Mouse (Mus musculus) forebrain, embryonic 16.5 days (tissue): ENCODE results near the gene Lmnb2. TPM values are rescaled to one million over a fixed set of nuclear protein-coding genes. Genes with fewer than 3 reads are reported as not detected.

Experiments used
- ATAC-seq: fragments of 200-750 bp; cut with Nextera tagmentation; 2 replicates; pipeline ENCODE4 v1.8.0; 2017; ENCODE audit warnings: mild to moderate bottlenecking, moderate library complexity
- H3K27ac ChIP-seq: fragments of 300-500 bp; sonication (generic); 2 replicates; pipeline ENCODE4 v1.5.1; 2014; ENCODE audit warnings: low read length, control low read depth
- H3K27me3 ChIP-seq: fragments of 300-500 bp; sonication (generic); replicated peaks from 2 replicates; pipeline ENCODE4 v1.6.1; 2014; ENCODE audit warnings: low read length; ENCODE audit not compliant: control insufficient read depth, insufficient read depth
- H3K36me3 ChIP-seq: fragments of 300-500 bp; sonication (generic); 2 replicates; pipeline ENCODE4 v1.6.1; 2014; ENCODE audit not compliant: control insufficient read depth, insufficient read depth
- H3K4me1 ChIP-seq: fragments of 300-500 bp; sonication (generic); replicated peaks from 2 replicates; pipeline ENCODE4 v1.6.1; 2014; ENCODE audit warnings: low read length; ENCODE audit not compliant: control insufficient read depth, insufficient read depth
- H3K4me2 ChIP-seq: fragments of 300-500 bp; sonication (generic); 2 replicates; pipeline ENCODE4 v1.6.1; 2014; ENCODE audit warnings: mild to moderate bottlenecking, low read length, control low read depth
- H3K4me3 ChIP-seq: fragments of 300-500 bp; sonication (generic); replicated peaks from 2 replicates; pipeline ENCODE4 v1.5.1; 2014; ENCODE audit warnings: mild to moderate bottlenecking, low read length, control low read depth
- H3K9ac ChIP-seq: fragments of 300-500 bp; sonication (generic); replicated peaks from 2 replicates; pipeline ENCODE4 v1.6.1; 2014; ENCODE audit warnings: low read depth, low read length, control low read depth
- H3K9me3 ChIP-seq: fragments of 300-500 bp; sonication (generic); 2 replicates; pipeline ENCODE4 v1.6.1; 2016; ENCODE audit warnings: low read length; ENCODE audit not compliant: control insufficient read depth
- WGBS: fragments of 180-500 bp; shearing (Covaris S2); extraction: QIAGEN DNeasy Blood & Tissue Kit; methylation state at CpG from one replicate; pipeline ENCODE4 v1.1.7; 2014; 5-methylcytosine and 5-hydroxymethylcytosine counted together
- polyA plus RNA-seq: library from polyadenylated mRNA; unstranded; fragments of >200 nt; fragmentation: Nextera tagmentation; extraction: Ambion mirVana; gene quantifications from 2 replicates; pipeline ENCODE4 v1.2.1, GENCODE M21; 2015

The Lmnb2 gene
- polyA plus RNA-seq, 1 experiment from 2014 or later: 59.8 TPM

DNA sequence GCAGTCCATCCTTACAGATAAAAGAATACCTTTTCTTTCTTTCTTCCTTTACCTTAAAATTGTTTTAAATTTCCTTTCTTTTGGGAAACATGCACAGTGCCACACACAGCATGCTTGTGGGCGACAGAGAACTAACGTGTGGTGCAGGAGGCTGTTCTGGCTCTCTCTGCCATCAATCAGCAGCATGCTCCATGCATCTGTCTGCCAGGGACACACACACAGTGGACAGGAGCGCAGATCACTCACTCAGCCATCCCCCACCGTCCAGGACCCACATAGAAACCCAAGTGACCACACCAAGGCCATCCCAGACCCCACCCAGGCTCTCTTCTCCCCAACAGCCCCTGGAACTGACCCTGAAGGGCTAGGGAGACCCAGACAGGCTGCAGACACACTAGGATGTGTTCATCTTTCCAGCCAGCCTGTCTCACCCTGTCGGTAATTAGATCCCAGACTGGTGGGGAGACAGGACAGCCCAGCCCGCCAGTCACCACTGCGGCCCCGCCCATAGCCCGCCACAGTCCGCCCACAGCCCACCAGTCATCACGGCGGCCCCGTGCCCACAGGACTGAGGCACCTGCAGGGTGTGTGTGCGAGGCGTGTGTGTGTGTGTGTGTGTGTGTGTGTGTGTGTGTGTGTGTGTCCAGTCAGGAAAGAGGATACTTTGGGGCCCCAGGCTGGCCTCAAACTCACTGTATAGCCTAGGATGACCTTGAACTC lies 20.9 kb upstream of the Lmnb2 start:
- Histone ChIP-seq H3K27me3 (peaks cover 11% of the 10 kb centered on the region), H3K4me1 (peaks cover 46% of the 10 kb centered on the region), H3K9me3 (no peaks in the 10 kb centered on the region), H3K36me3 (no peaks in the 10 kb centered on the region), H3K9ac (peak overlapping the region; percentile 64; the same call in 1 of the 2 replicates), H3K4me3 (peak overlapping the region; percentile 44), H3K4me2 (peak overlapping the region; percentile 77), H3K27ac (no peak overlapping the region)
- ATAC-seq: peak; percentile 54
- 13% methylated on average over 15 of the region's 15 CpGs for WGBS

GRCm38 (mm10) chr10:80937646-80938045 lies 19.6 kb upstream of the Lmnb2 start:
- no peaks in the 10 kb centered on the region for H3K9me3 ChIP-seq
- no peak overlapping the region for H3K9ac ChIP-seq
- peaks cover 24% of the 10 kb centered on the region for H3K27me3 ChIP-seq
- peaks cover 58% of the 10 kb centered on the region for H3K4me1 ChIP-seq
- H3K36me3 ChIP-seq: no peaks in the 10 kb centered on the region
- ATAC-seq: no peak
- H3K4me2 ChIP-seq: no peak overlapping the region
- H3K4me3 ChIP-seq: no peak overlapping the region
- 20% methylated on average over 8 of the region's 8 CpGs for WGBS
- H3K27ac ChIP-seq: no peak overlapping the region

- Histone ChIP-seq H3K36me3 (no peaks in the 10 kb centered on the region), H3K9me3 (no peaks in the 10 kb centered on the region), H3K27ac (no peak overlapping the region), H3K4me3 (no peak overlapping the region), H3K9ac (no peak overlapping the region), H3K4me2 (peak overlapping the region; percentile 32), H3K27me3 (peaks cover 32% of the 10 kb centered on the region), H3K4me1 (peaks cover 67% of the 10 kb centered on the region)
- WGBS: 12% methylated on average over 6 of the region's 6 CpGs
- ATAC-seq: no peak
These were observed 18.7 kb upstream of the Lmnb2 start for GRCm38 (mm10) chr10:80936810-80937164.

GRCm38 (mm10) chr10:80936135-80936809 lies 18.2 kb upstream of the Lmnb2 start:
- Histone ChIP-seq H3K4me3 (peak overlapping the region; percentile 12; the same call in 1 of the 2 replicates), H3K36me3 (no peaks in the 10 kb centered on the region), H3K4me1 (peaks cover 72% of the 10 kb centered on the region), H3K4me2 (peak overlapping the region; percentile 32), H3K27ac (no peak overlapping the region), H3K9me3 (no peaks in the 10 kb centered on the region), H3K27me3 (peaks cover 37% of the 10 kb centered on the region), H3K9ac (no peak overlapping the region)
- peak; percentile 47 for ATAC-seq
- 2% methylated on average over 37 of the region's 37 CpGs for WGBS

GRCm38 (mm10) chr10:80935698-80936097 lies 17.7 kb upstream of the Lmnb2 start:
- H3K4me3 ChIP-seq: no peak overlapping the region

DNA sequence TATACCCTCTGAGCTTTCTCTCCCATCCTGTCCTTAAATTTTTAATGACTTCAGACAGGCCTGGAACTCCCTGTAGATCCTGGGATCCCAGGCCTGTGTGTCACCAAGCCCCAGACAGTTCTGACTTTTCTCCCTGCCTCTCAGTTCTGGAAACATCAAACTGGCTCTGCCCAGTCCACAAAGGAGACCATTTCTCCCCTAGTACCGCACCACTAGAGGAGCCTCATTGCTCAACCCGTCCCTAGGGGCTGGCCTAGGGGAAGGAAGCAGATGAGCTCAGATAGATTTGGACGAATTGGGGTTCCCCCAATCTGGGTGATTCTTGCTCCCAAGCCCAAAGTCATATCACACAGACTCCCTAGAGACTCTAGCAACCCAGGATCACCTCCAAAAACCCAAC lies 17.2 kb upstream of the Lmnb2 start:
- no peak overlapping the region for H3K4me2 ChIP-seq
- peaks cover 75% of the 10 kb centered on the region for H3K4me1 ChIP-seq
- peaks cover 38% of the 10 kb centered on the region for H3K27me3 ChIP-seq
- no peaks in the 10 kb centered on the region for H3K9me3 ChIP-seq
- H3K36me3 ChIP-seq: no peaks in the 10 kb centered on the region
- ATAC-seq: no peak
- 11% methylated on average over 3 of the region's 3 CpGs for WGBS
- H3K27ac ChIP-seq: no peak overlapping the region
- H3K9ac ChIP-seq: no peak overlapping the region
- no peak overlapping the region for H3K4me3 ChIP-seq

More at GRCm38 (mm10) chr10:80935698-80936097, 17.7 kb upstream of the Lmnb2 start:
- Histone ChIP-seq H3K9me3 (no peaks in the 10 kb centered on the region), H3K4me2 (peak overlapping the region; percentile 32), H3K9ac (no peak overlapping the region), H3K4me1 (peaks cover 75% of the 10 kb centered on the region), H3K27ac (no peak overlapping the region), H3K27me3 (peaks cover 38% of the 10 kb centered on the region), H3K36me3 (no peaks in the 10 kb centered on the region)
- 3% methylated on average over 15 of the region's 17 CpGs for WGBS
- no peak for ATAC-seq

DNA sequence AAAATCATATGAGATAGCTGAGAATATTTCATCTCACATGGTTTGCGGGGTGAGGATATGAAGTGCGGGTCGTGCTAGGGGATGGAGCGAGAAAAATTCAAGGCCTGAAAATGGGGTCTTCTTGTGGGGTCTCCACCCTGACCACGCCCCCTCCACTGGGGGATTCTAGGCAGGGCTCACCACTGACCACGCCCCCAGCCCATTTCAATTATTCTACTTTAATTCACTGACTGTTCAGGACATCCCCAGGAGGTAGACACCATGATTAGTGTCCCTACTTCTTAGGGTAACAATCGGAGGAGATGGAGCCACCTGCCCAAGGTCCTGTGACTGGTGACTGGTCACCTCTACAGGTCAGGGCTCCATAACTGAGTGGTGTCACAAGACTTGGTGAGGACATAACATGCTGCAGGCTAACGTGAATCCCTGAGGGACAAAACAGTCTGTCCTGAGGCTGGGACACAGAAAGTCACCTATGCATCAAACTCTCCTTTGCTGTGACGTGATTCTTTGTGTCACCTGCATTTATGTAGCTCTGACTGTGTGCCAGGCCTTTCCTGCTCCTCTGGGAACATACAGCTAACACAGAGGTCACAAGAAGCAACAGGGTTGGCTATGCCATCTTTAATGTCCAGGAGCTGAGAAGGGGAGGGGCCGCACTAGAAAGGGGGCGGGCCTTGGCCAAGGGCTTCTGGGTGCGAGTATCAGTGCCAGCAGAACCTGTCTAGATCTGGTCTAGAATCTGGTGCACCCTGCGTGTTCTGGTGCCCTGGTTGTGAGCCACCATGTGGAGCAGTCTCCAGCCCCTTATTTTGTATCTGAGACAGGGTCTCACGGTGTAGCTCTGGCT lies 16.3 kb upstream of the Lmnb2 start:
- peaks cover 72% of the 10 kb centered on the region for H3K4me1 ChIP-seq
- peaks cover 38% of the 10 kb centered on the region for H3K27me3 ChIP-seq
- ATAC-seq: no peak

GRCm38 (mm10) chr10:80933421-80933979 lies 15.5 kb upstream of the Lmnb2 start:
- no peak overlapping the region for H3K9ac ChIP-seq
- 4% methylated on average over 21 of the region's 21 CpGs for WGBS
- H3K4me1 ChIP-seq: peaks cover 73% of the 10 kb centered on the region
- H3K4me3 ChIP-seq: peak overlapping the region; percentile 31
- peak overlapping the region; percentile 49 for H3K4me2 ChIP-seq
- no peaks in the 10 kb centered on the region for H3K36me3 ChIP-seq
- peaks cover 38% of the 10 kb centered on the region for H3K27me3 ChIP-seq
- H3K27ac ChIP-seq: no peak overlapping the region
- no peak for ATAC-seq
- H3K9me3 ChIP-seq: no peaks in the 10 kb centered on the region

More for the DNA sequence above, 16.3 kb upstream of the Lmnb2 start:
- no peak overlapping the region for H3K4me3 ChIP-seq
- no peaks in the 10 kb centered on the region for H3K36me3 ChIP-seq
- no peak overlapping the region for H3K9ac ChIP-seq
- H3K9me3 ChIP-seq: no peaks in the 10 kb centered on the region
- WGBS: 31% methylated on average over 14 of the region's 14 CpGs
- no peak overlapping the region for H3K27ac ChIP-seq
- H3K4me2 ChIP-seq: no peak overlapping the region
